Mouse (Mus musculus): ENCODE results near the gene Ccdc71.

GRCm38 (mm10) chr9:108483051-108483790, 22.9 kb downstream of the Ccdc71 start:
- no peak for TF ChIP-seq CTCF (IDR thresholded peaks at IDR 0.05)
- TF ChIP-seq POLR2A (IDR thresholded peaks at IDR 0.05; ENCODE audit: insufficient read depth, low read depth, low read length): 0 out of 2 replicates have a peak, but pooled peaks have one; percentile 27
